Mouse (Mus musculus) embryonic facial prominence, embryonic 10.5 days (tissue): Measurements from ENCODE around the gene Cldn2. TPM values are rescaled to one million over a fixed set of nuclear protein-coding genes. Genes with fewer than 3 reads are reported as not detected.

Experiments
- DNase-seq: peaks from one replicate; pipeline ENCODE4 v3.0.0-alpha.2; 2017; ENCODE audit warnings: low spot score
- H3K27ac ChIP-seq: fragments of 300-500 bp; sonication (generic); replicated peaks from 2 replicates; pipeline ENCODE4 v1.5.1; 2016; ENCODE audit warnings: mild to moderate bottlenecking
- H3K27me3 ChIP-seq: fragments of 300-500 bp; sonication (generic); replicated peaks from 2 replicates; pipeline ENCODE4 v1.6.1; 2016; ENCODE audit warnings: low read depth, mild to moderate bottlenecking; ENCODE audit not compliant: poor library complexity, severe bottlenecking
- H3K36me3 ChIP-seq: fragments of 300-500 bp; sonication (generic); replicated peaks from 2 replicates; pipeline ENCODE4 v1.6.1; 2016; ENCODE audit warnings: mild to moderate bottlenecking, moderate library complexity
- H3K4me1 ChIP-seq: fragments of 300-500 bp; sonication (generic); 2 replicates; pipeline ENCODE4 v1.6.1; 2016
- H3K4me3 ChIP-seq: fragments of 300-500 bp; sonication (generic); 2 replicates; pipeline ENCODE4 v1.5.1; 2016; ENCODE audit warnings: mild to moderate bottlenecking, moderate library complexity
- H3K9me3 ChIP-seq: fragments of 300-500 bp; sonication (generic); 2 replicates; pipeline ENCODE4 v1.6.1; 2016; ENCODE audit warnings: mild to moderate bottlenecking
- WGBS: fragments of 180-500 bp; shearing (Covaris S2); methylation state at CpG from one replicate; pipeline ENCODE4 v1.1.7; 2016; 5-methylcytosine and 5-hydroxymethylcytosine counted together
- polyA plus RNA-seq: library from polyadenylated mRNA; unstranded; fragments of >200 nt; fragmentation: Nextera tagmentation; extraction: Ambion mirVana; gene quantifications from 2 replicates; pipeline ENCODE4 v1.2.1, GENCODE M21; 2016

The Cldn2 gene
- polyA plus RNA-seq, 1 experiment from 2014 or later, result 0.15 TPM

- DNase-seq, result no peak
Measured at GRCm38 (mm10) chrX:139812636-139813298, 12.1 kb downstream of the Cldn2 start.

GRCm38 (mm10) chrX:139813299-139814002, 12.8 kb downstream of the Cldn2 start:
- DNase-seq, result no peak
- Histone ChIP-seq H3K27me3 (peaks cover 83% of the 10 kb centered on the region), H3K4me3 (no peak overlapping the region), H3K36me3 (no peaks in the 10 kb centered on the region), H3K27ac (no peak overlapping the region), H3K4me1 (no peaks in the 10 kb centered on the region), H3K9me3 (no peaks in the 10 kb centered on the region)
- 75% methylated on average over 9 of the region's 9 CpGs for WGBS

More at GRCm38 (mm10) chrX:139812636-139813298, 12.1 kb downstream of the Cldn2 start:
- no peak overlapping the region for H3K4me3 ChIP-seq
- H3K4me1 ChIP-seq, result no peaks in the 10 kb centered on the region
- 80% methylated on average over 3 of the region's 3 CpGs for WGBS
- no peaks in the 10 kb centered on the region for H3K9me3 ChIP-seq
- no peak overlapping the region for H3K27ac ChIP-seq
- H3K27me3 ChIP-seq, result peaks cover 88% of the 10 kb centered on the region
- no peaks in the 10 kb centered on the region for H3K36me3 ChIP-seq

GRCm38 (mm10) chrX:139814018-139814635, 13.5 kb downstream of the Cldn2 start:
- 86% methylated on average over 8 of the region's 8 CpGs for WGBS
- no peak for DNase-seq
- Histone ChIP-seq H3K27me3 (peaks cover 83% of the 10 kb centered on the region), H3K36me3 (no peaks in the 10 kb centered on the region), H3K9me3 (no peaks in the 10 kb centered on the region), H3K4me3 (no peak overlapping the region), H3K4me1 (no peaks in the 10 kb centered on the region), H3K27ac (no peak overlapping the region)

- Histone ChIP-seq H3K4me3 (no peak overlapping the region), H3K27me3 (peaks cover 79% of the 10 kb centered on the region), H3K27ac (no peak overlapping the region), H3K36me3 (no peaks in the 10 kb centered on the region), H3K9me3 (no peaks in the 10 kb centered on the region), H3K4me1 (no peaks in the 10 kb centered on the region)
- DNase-seq, result no peak
- WGBS, result 80% methylated on average over 5 of the region's 5 CpGs
Measured at GRCm38 (mm10) chrX:139815201-139815600, 14.6 kb downstream of the Cldn2 start.

DNA sequence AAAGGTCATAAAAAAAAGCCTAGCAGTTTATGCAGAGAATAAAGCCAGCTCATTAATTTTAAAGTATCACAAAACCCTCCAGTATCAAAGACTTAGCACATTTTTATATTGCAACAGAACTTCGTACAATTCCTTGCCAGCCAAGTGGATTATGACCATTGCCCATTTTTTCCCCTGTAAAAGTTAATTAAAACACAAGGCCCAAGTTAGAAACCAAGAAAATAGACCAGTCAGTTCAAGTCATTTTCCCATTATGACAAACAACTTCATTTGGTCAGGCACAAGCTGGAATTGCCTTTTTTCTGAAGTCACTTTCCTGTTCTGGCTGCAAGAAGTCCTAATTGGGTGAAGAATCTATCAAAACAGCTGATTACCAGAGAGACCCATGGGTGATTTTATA, 24.8 kb downstream of the Cldn2 start:
- Histone ChIP-seq H3K4me3 (no peak overlapping the region), H3K27ac (no peak overlapping the region), H3K27me3 (peaks cover 77% of the 10 kb centered on the region), H3K4me1 (no peaks in the 10 kb centered on the region), H3K9me3 (no peaks in the 10 kb centered on the region), H3K36me3 (peaks cover 4% of the 10 kb centered on the region; the same call in 1 of the 2 replicates)
- DNase-seq, result no peak
- 88% methylated on average over 1 of the region's 1 CpGs for WGBS

DNA sequence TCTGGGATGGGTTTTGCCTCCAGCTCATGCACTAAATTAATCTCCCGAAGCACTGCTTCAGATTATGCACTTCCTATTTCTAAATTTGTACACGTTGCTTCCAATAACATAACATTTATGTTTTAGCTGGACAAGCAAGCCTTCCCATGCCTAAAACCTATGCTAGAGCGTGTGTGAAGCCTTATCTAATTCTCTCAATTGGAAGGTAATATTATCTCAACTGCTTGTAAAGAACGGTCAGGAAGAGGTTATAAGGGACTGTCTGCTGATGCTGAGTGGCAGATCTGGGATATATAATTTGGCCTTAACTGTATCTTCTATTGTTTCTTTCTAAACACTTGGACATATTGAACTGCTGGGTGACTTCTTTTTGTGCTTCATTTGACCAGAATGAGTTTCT, 26.3 kb downstream of the Cldn2 start:
- Histone ChIP-seq H3K27me3 (peaks cover 74% of the 10 kb centered on the region), H3K4me1 (no peaks in the 10 kb centered on the region)
- 86% methylated on average over 4 of the region's 4 CpGs for WGBS

GRCm38 (mm10) chrX:139828363-139829092, 27.9 kb downstream of the Cldn2 start:
- no peaks in the 10 kb centered on the region for H3K36me3 ChIP-seq
- WGBS, result 92% methylated on average over 6 of the region's 6 CpGs

More for the DNA sequence above, 26.3 kb downstream of the Cldn2 start:
- Histone ChIP-seq H3K36me3 (peaks cover 4% of the 10 kb centered on the region; the same call in 1 of the 2 replicates), H3K4me3 (no peak overlapping the region), H3K27ac (no peak overlapping the region), H3K9me3 (no peaks in the 10 kb centered on the region)
- no peak for DNase-seq

GRCm38 (mm10) chrX:139832464-139832863, 31.8 kb downstream of the Cldn2 start:
- Histone ChIP-seq H3K4me1 (no peaks in the 10 kb centered on the region), H3K36me3 (no peaks in the 10 kb centered on the region), H3K27me3 (peaks cover 55% of the 10 kb centered on the region), H3K9me3 (no peaks in the 10 kb centered on the region), H3K4me3 (no peak overlapping the region), H3K27ac (no peak overlapping the region)
- peak; percentile 55 for DNase-seq
- 19% methylated on average over 5 of the region's 5 CpGs for WGBS

More at GRCm38 (mm10) chrX:139828363-139829092, 27.9 kb downstream of the Cldn2 start:
- DNase-seq, result no peak
- Histone ChIP-seq H3K27ac (no peak overlapping the region), H3K4me1 (no peaks in the 10 kb centered on the region), H3K9me3 (no peaks in the 10 kb centered on the region), H3K27me3 (peaks cover 59% of the 10 kb centered on the region), H3K4me3 (no peak overlapping the region)

- Histone ChIP-seq H3K27me3 (peaks cover 74% of the 10 kb centered on the region), H3K27ac (no peak overlapping the region), H3K36me3 (no peaks in the 10 kb centered on the region), H3K4me1 (no peaks in the 10 kb centered on the region), H3K9me3 (no peaks in the 10 kb centered on the region), H3K4me3 (no peak overlapping the region)
- no peak for DNase-seq
- WGBS, result 51% methylated on average over 3 of the region's 3 CpGs
Measured at GRCm38 (mm10) chrX:139839057-139839456, 38.4 kb downstream of the Cldn2 start.

- Histone ChIP-seq H3K4me1 (no peaks in the 10 kb centered on the region), H3K36me3 (no peaks in the 10 kb centered on the region), H3K27ac (no peak overlapping the region), H3K9me3 (no peaks in the 10 kb centered on the region), H3K4me3 (no peak overlapping the region), H3K27me3 (peaks cover 72% of the 10 kb centered on the region)
- 81% methylated on average over 6 of the region's 6 CpGs for WGBS
- DNase-seq, result no peak
Measured at GRCm38 (mm10) chrX:139841091-139841490, 40.5 kb downstream of the Cldn2 start.

DNA sequence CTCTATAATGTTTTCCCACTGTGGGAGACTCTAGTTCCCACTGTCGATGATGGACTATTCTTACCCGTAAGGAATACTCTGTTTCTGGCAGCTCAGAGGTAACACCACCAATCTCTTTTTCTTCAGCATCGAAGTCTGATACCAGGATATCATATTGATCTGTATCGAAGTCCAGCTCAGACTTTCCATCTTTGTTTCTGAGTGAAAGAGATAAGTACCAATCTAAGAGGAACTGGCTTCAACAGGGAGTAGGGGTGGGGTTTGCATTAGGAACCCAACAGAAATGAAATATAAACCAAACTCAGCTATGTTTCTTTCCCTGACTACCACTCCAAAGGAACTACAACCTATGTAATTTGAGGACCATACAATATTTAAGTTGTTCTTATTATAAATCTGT, 54.2 kb downstream of the Cldn2 start:
- H3K4me3 ChIP-seq, result no peak overlapping the region
- H3K27ac ChIP-seq, result no peak overlapping the region
- H3K4me1 ChIP-seq, result no peaks in the 10 kb centered on the region
- 91% methylated on average over 4 of the region's 4 CpGs for WGBS
- no peak for DNase-seq
- peaks cover 41% of the 10 kb centered on the region for H3K27me3 ChIP-seq
- H3K9me3 ChIP-seq, result no peaks in the 10 kb centered on the region
- no peaks in the 10 kb centered on the region for H3K36me3 ChIP-seq

DNA sequence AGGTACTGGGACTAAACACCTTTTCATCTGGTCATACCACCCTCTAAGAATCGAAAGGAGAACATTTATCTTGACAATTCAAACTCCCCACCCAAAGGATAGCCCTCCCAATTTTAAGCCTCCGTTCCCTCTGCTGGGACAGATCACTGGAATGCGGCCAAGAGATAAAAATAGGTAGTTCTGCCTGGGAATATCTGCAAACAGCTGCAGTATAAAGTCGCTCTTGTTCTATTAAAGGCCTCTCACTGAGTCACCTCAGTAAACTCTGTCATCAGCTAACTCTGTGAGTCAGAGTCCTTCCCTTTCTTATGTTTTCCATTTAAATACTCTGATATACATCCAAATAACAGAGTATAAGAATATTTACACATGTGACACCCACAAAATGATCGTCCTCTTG, 58.8 kb downstream of the Cldn2 start:
- DNase-seq, result no peak
- H3K27me3 ChIP-seq, result peaks cover 55% of the 10 kb centered on the region
- WGBS, result 86% methylated on average over 5 of the region's 5 CpGs
- no peaks in the 10 kb centered on the region for H3K36me3 ChIP-seq
- no peaks in the 10 kb centered on the region for H3K4me1 ChIP-seq
- H3K27ac ChIP-seq, result no peak overlapping the region
- H3K9me3 ChIP-seq, result no peaks in the 10 kb centered on the region
- no peak overlapping the region for H3K4me3 ChIP-seq
